Mouse (Mus musculus) Muller cell, postnatal 12 days (primary cell): Measurements from ENCODE around the gene Baiap3.
A peak's percentile ranks its signal among the peaks of the same experiment; 100 is the strongest.

ENCODE experiments used
- DNase-seq: peaks from one replicate; pipeline ENCODE4 v3.0.0-alpha.2; 2015; ENCODE audit errors: inconsistent ontology term

The Baiap3 gene

GRCm38 (mm10) chr17:25256140-25256754 is at the start of gene Baiap3:
Gene Baiap3 (minus strand): TSS chr17:25256364.
- no peak for DNase-seq

GRCm38 (mm10) chr17:25298094-25298493 is 41.9 kb upstream of the Baiap3 start, which contains the start of gene Prss34:
Gene Prss34 (plus strand): TSS chr17:25298394.
- DNase-seq = no peak

GRCm38 (mm10) chr17:25294111-25294510 is 37.9 kb upstream of the Baiap3 start:
- no peak for DNase-seq

- DNase-seq = no peak
Observed at GRCm38 (mm10) chr17:25293495-25293894, 37.3 kb upstream of the Baiap3 start.

- no peak for DNase-seq
Observed at GRCm38 (mm10) chr17:25290411-25290810, 34.2 kb upstream of the Baiap3 start.

- peak; percentile 30 for DNase-seq
Observed at GRCm38 (mm10) chr17:25288842-25289241, 32.7 kb upstream of the Baiap3 start.

- peak; percentile 60 for DNase-seq
Observed at GRCm38 (mm10) chr17:25285033-25285432, 28.9 kb upstream of the Baiap3 start.

GRCm38 (mm10) chr17:25282133-25282532 is 26.0 kb upstream of the Baiap3 start:
- peak; percentile 7 for DNase-seq

- no peak for DNase-seq
Observed at GRCm38 (mm10) chr17:25275833-25276232, 19.7 kb upstream of the Baiap3 start.

- no peak for DNase-seq
Observed at GRCm38 (mm10) chr17:25274571-25275346, 18.6 kb upstream of the Baiap3 start, which contains the start of gene Ube2i. Gene Ube2i (minus strand): TSS chr17:25274622.

GRCm38 (mm10) chr17:25273706-25274501 is 17.7 kb upstream of the Baiap3 start:
- peak; percentile 100 for DNase-seq

- DNase-seq = no peak
Observed at GRCm38 (mm10) chr17:25272951-25273705, 17.0 kb upstream of the Baiap3 start.

GRCm38 (mm10) chr17:25272326-25272725 is 16.2 kb upstream of the Baiap3 start:
- peak; percentile 22 for DNase-seq

- no peak for DNase-seq
Observed at GRCm38 (mm10) chr17:25270795-25271335, 14.7 kb upstream of the Baiap3 start.

GRCm38 (mm10) chr17:25264453-25264852 is 8.3 kb upstream of the Baiap3 start:
- DNase-seq = no peak

- DNase-seq = peak; percentile 57
Observed at GRCm38 (mm10) chr17:25257804-25258261, 1.7 kb upstream of the Baiap3 start.

- DNase-seq = no peak
Observed at GRCm38 (mm10) chr17:25255110-25255509, 1.1 kb downstream of the Baiap3 start.

- no peak for DNase-seq
Observed at GRCm38 (mm10) chr17:25253760-25254159, 2.4 kb downstream of the Baiap3 start.

GRCm38 (mm10) chr17:25252643-25253042 is 3.5 kb downstream of the Baiap3 start:
- DNase-seq = no peak

GRCm38 (mm10) chr17:25250181-25250835 is 5.9 kb downstream of the Baiap3 start:
- no peak for DNase-seq
